In genomic region chr9:61403866-61404614, GRCm38 (mm10) we compare ENCODE assay signal across 10 mouse cellular contexts. TPM values are rescaled to one million over a fixed set of nuclear protein-coding genes. Genes with fewer than 3 reads are reported as not detected.
DNase-seq lines count a peak whose midpoint lies in the region; ATAC-seq lines count a peak whose summit lies in the region.
"Had no signal": no experiment of that assay in that cellular context is flagged by ENCODE, and none has a peak within 500 bp of the region (broad histone marks: within the 10 kb centered on the region; RNA-seq: fewer than 3 reads in every experiment).

No protein-coding gene starts in this region.

- H3K27ac ChIP-seq in embryonic facial prominence, embryonic 10.5 days (replicated peaks) = peak overlapping the region; percentile 58; the same call in 1 of the 2 replicates
- H3K27ac ChIP-seq in intestine, embryonic 16.5 days (ENCODE audit: low read length) = peak overlapping the region; percentile 10; the same call in 1 of the 2 replicates
- H3K27ac ChIP-seq in midbrain, embryonic 16.5 days (ENCODE audit: low read length) = peak overlapping the region; percentile 83
- no peak overlapping the region for H3K27ac ChIP-seq in heart, embryonic 11.5 days (ENCODE audit: low read depth, low read length)
- H3K27ac ChIP-seq: macrophage had no signal

- H3K27me3 ChIP-seq in embryonic facial prominence, embryonic 10.5 days (replicated peaks; ENCODE audit: low read depth, poor library complexity, severe bottlenecking) = peaks cover 13% of the 10 kb centered on the region; the same call in 1 of the 2 replicates
- H3K27me3 ChIP-seq in intestine, embryonic 16.5 days (replicated peaks; ENCODE audit: control insufficient read depth, insufficient read depth, low read length) = no peaks in the 10 kb centered on the region
- H3K27me3 ChIP-seq in midbrain, embryonic 16.5 days (ENCODE audit: control insufficient read depth, insufficient read depth, low read depth, low read length) = no peaks in the 10 kb centered on the region
- H3K27me3 ChIP-seq in heart, embryonic 11.5 days (ENCODE audit: control insufficient read depth, insufficient read depth, low read length) = peaks cover 12% of the 10 kb centered on the region; the same call in 1 of the 2 replicates

- 57% methylated on average over 16 of the region's 16 CpGs for WGBS in embryonic facial prominence, embryonic 10.5 days
- 60% methylated on average over 16 of the region's 16 CpGs for WGBS in intestine, embryonic 16.5 days
- 23% methylated on average over 16 of the region's 16 CpGs for WGBS in midbrain, embryonic 16.5 days
- 67% methylated on average over 16 of the region's 16 CpGs for WGBS in heart, embryonic 11.5 days (ENCODE audit: insufficient replicate concordance)

- no peak overlapping the region for H3K9ac ChIP-seq in intestine, embryonic 16.5 days (ENCODE audit: low read depth, low read length)
- no peak overlapping the region; the same call in 1 of the 2 replicates for H3K9ac ChIP-seq in midbrain, embryonic 16.5 days (ENCODE audit: low read depth, low read length)
- no peak overlapping the region for H3K9ac ChIP-seq in heart, embryonic 11.5 days (ENCODE audit: low read depth, low read length)

- peaks cover 100% of the 10 kb centered on the region for H3K36me3 ChIP-seq in embryonic facial prominence, embryonic 10.5 days (replicated peaks)
- H3K36me3 ChIP-seq in intestine, embryonic 16.5 days (ENCODE audit: control insufficient read depth, insufficient read depth, low read length) = peaks cover 33% of the 10 kb centered on the region
- peaks cover 15% of the 10 kb centered on the region for H3K36me3 ChIP-seq in midbrain, embryonic 16.5 days (ENCODE audit: control insufficient read depth, insufficient read depth, low read length)
- H3K36me3 ChIP-seq in heart, embryonic 11.5 days (ENCODE audit: control insufficient read depth, insufficient read depth, low read length) = peaks cover 26% of the 10 kb centered on the region

- no peaks in the 10 kb centered on the region for H3K9me3 ChIP-seq in embryonic facial prominence, embryonic 10.5 days
- no peaks in the 10 kb centered on the region for H3K9me3 ChIP-seq in intestine, embryonic 16.5 days (ENCODE audit: control insufficient read depth, low read length)
- H3K9me3 ChIP-seq in midbrain, embryonic 16.5 days (replicated peaks; ENCODE audit: control insufficient read depth, low read length, poor library complexity, severe bottlenecking) = no peaks in the 10 kb centered on the region
- H3K9me3 ChIP-seq in heart, embryonic 11.5 days (replicated peaks; ENCODE audit: control insufficient read depth, low read length) = no peaks in the 10 kb centered on the region

- 0 out of 2 replicates have a peak, but pooled peaks have one; percentile 22 for ATAC-seq in intestine, embryonic 16.5 days
- ATAC-seq in midbrain, embryonic 16.5 days = peak; percentile 12; the same call in 1 of the 2 replicates
- ATAC-seq in heart, embryonic 11.5 days (replicated peaks; ENCODE audit: insufficient number of reproducible peaks, low FRiP score, low TSS enrichment) = no peak

- H3K4me3 ChIP-seq in embryonic facial prominence, embryonic 10.5 days = peak overlapping the region; percentile 25; the same call in 1 of the 2 replicates
- H3K4me3 ChIP-seq in intestine, embryonic 16.5 days (ENCODE audit: low read length) = no peak overlapping the region
- no peak overlapping the region for H3K4me3 ChIP-seq in midbrain, embryonic 16.5 days (ENCODE audit: low read depth, low read length)
- H3K4me3 ChIP-seq in heart, embryonic 11.5 days (ENCODE audit: low read depth, low read length) = no peak overlapping the region
- H3K4me3 ChIP-seq: erythroblast, embryonic 14.5 days had no signal

- DNase-seq in embryo, embryonic 10 days (ENCODE audit: low spot score) = peak; percentile 52
- no peak for DNase-seq in embryo, embryonic 9.5 days (ENCODE audit: extremely low spot score)
- DNase-seq in embryonic facial prominence, embryonic 10.5 days (ENCODE audit: low spot score) = peak; percentile 70
- DNase-seq in urinary bladder, adult 2 months (ENCODE audit: low spot score) = no peak
- DNase-seq in spleen, postnatal 4 days (ENCODE audit: low spot score in 2 of 2) = no peak

- H3K4me2 ChIP-seq in intestine, embryonic 16.5 days (ENCODE audit: low read depth, low read length) = no peak overlapping the region
- H3K4me2 ChIP-seq in midbrain, embryonic 16.5 days (ENCODE audit: low read length) = no peak overlapping the region
- H3K4me2 ChIP-seq in heart, embryonic 11.5 days = no peak overlapping the region

- peaks cover 86% of the 10 kb centered on the region for H3K4me1 ChIP-seq in embryonic facial prominence, embryonic 10.5 days
- H3K4me1 ChIP-seq in intestine, embryonic 16.5 days (ENCODE audit: control insufficient read depth, insufficient read depth, low read length) = peaks cover 37% of the 10 kb centered on the region
- peaks cover 54% of the 10 kb centered on the region for H3K4me1 ChIP-seq in midbrain, embryonic 16.5 days (ENCODE audit: control insufficient read depth, insufficient read depth, low read length)
- peaks cover 12% of the 10 kb centered on the region for H3K4me1 ChIP-seq in heart, embryonic 11.5 days (ENCODE audit: control insufficient read depth, insufficient read depth, low read length)

RNA-seq across cellular contexts. Expression of gene Tle3, which starts 31.9 kb away (rescaled TPM):
- polyA plus RNA-seq in embryonic facial prominence, embryonic 10.5 days (2016; fragmentation: Nextera tagmentation; extraction: Ambion mirVana) = 50.3 and 51.9 TPM in 2 replicates
- polyA plus RNA-seq in intestine, embryonic 16.5 days (2015; fragmentation: Nextera tagmentation; extraction: Ambion mirVana) = 15.9 and 18.8 TPM in 2 replicates
- 27.4 and 29.7 TPM in 2 replicates for polyA plus RNA-seq in midbrain, embryonic 16.5 days (2015; fragmentation: Nextera tagmentation; extraction: Ambion mirVana)
- polyA plus RNA-seq in urinary bladder, adult 2 months (2012; rRNA removed) = 39.4 and 49.1 TPM in 2 replicates
- polyA plus RNA-seq in heart, embryonic 11.5 days (2014; fragmentation: Nextera tagmentation; extraction: Ambion mirVana) = 9.3 and 11.4 TPM in 2 replicates

Comparison
In these comparisons a context has a peak if more than half of its experiments do, and no peak if none do; other contexts are left out.
1. DNase-seq: peak in embryo, embryonic 10 days (single experiment) and embryonic facial prominence, embryonic 10.5 days (single experiment); none in embryo, embryonic 9.5 days (single experiment), urinary bladder, adult 2 months (single experiment) and spleen, postnatal 4 days (0 of 2).